Mouse (Mus musculus) small intestine, adult 2 months (tissue): ENCODE data around the gene Cmya5. TPM values are rescaled to one million over a fixed set of nuclear protein-coding genes. Genes with fewer than 3 reads are reported as not detected.

ENCODE experiments used
- H3K27ac ChIP-seq: fragments of 200-500 bp; 2 replicates; pipeline ENCODE4 v1.5.1; 2012; ENCODE audit warnings: low read depth, low read length, control low read depth, inconsistent platforms; ENCODE audit not compliant: insufficient read depth
- H3K27me3 ChIP-seq: fragments of 200-500 bp; 2 replicates; pipeline ENCODE4 v1.6.1; 2012; ENCODE audit warnings: mild to moderate bottlenecking, moderate library complexity, low read length, inconsistent platforms; ENCODE audit not compliant: control insufficient read depth, insufficient read depth
- H3K36me3 ChIP-seq: fragments of 200-500 bp; 2 replicates; pipeline ENCODE4 v1.6.1; 2012; ENCODE audit warnings: mild to moderate bottlenecking, low read length, control low read depth, inconsistent platforms; ENCODE audit not compliant: control insufficient read depth, insufficient read depth
- H3K4me1 ChIP-seq: fragments of 200-500 bp; 2 replicates; pipeline ENCODE4 v1.6.1; 2012; ENCODE audit warnings: low read length, inconsistent platforms, mixed read lengths; ENCODE audit not compliant: control insufficient read depth, insufficient read depth, insufficient read length
- H3K4me3 ChIP-seq: fragments of 200-500 bp; 2 replicates; pipeline ENCODE4 v1.5.1; 2012; ENCODE audit warnings: low read depth, mild to moderate bottlenecking, control low read depth, inconsistent platforms, low read length, moderate library complexity
- CTCF ChIP-seq: fragments of 200-500 bp; IDR thresholded peaks from 2 replicates; pipeline ENCODE4 v1.5.1; 2012; ENCODE audit warnings: low read depth, mild to moderate bottlenecking, control low read depth, inconsistent platforms, low read length, moderate library complexity, mixed read lengths; ENCODE audit not compliant: insufficient replicate concordance, insufficient read length; ENCODE audit errors: extremely low read depth
- POLR2A ChIP-seq: fragments of 200-500 bp; IDR thresholded peaks from 2 replicates; pipeline ENCODE4 v1.6.1; 2012; ENCODE audit warnings: low read depth, mild to moderate bottlenecking, control low read depth, inconsistent platforms, low read length, moderate library complexity
- WGBS: fragments of 180-500 bp; shearing (Covaris S2); methylation state at CpG from one replicate; pipeline ENCODE4 v1.1.7; 2018; 5-methylcytosine and 5-hydroxymethylcytosine counted together
- polyA plus RNA-seq: library from polyadenylated mRNA; depleted of rRNA; stranded (reverse); fragments of >200 nt; gene quantifications from 2 replicates; pipeline ENCODE4 v1.2.3, GENCODE M21; 2012

The Cmya5 gene
- polyA plus RNA-seq, 1 experiment, result 0.04 TPM

GRCm38 (mm10) chr13:93141184-93141583 is 3.3 kb downstream of the Cmya5 start:
- Histone ChIP-seq H3K27ac (no peak overlapping the region), H3K4me1 (peaks cover 3% of the 10 kb centered on the region; the same call in 1 of the 2 replicates), H3K36me3 (peaks cover 3% of the 10 kb centered on the region), H3K27me3 (no peaks in the 10 kb centered on the region), H3K4me3 (no peak overlapping the region)
- TF ChIP-seq CTCF, result no peak
- no peak for TF ChIP-seq POLR2A
- WGBS, result 91% methylated on average over 6 of the region's 6 CpGs

GRCm38 (mm10) chr13:93138059-93138458 is 6.5 kb downstream of the Cmya5 start:
- TF ChIP-seq POLR2A, result no peak
- no peak for TF ChIP-seq CTCF
- no peaks in the 10 kb centered on the region for H3K36me3 ChIP-seq
- 53% methylated on average over 1 of the region's 1 CpGs for WGBS
- H3K27ac ChIP-seq, result no peak overlapping the region
- no peaks in the 10 kb centered on the region for H3K4me1 ChIP-seq
- no peak overlapping the region for H3K4me3 ChIP-seq
- no peaks in the 10 kb centered on the region for H3K27me3 ChIP-seq

GRCm38 (mm10) chr13:93137098-93137497 is 7.4 kb downstream of the Cmya5 start:
- H3K27ac ChIP-seq, result no peak overlapping the region
- TF ChIP-seq POLR2A (no peak), CTCF (no peak)
- no peak overlapping the region for H3K4me3 ChIP-seq

GRCm38 (mm10) chr13:93136251-93136650 is 8.3 kb downstream of the Cmya5 start:
- Histone ChIP-seq H3K27ac (no peak overlapping the region), H3K4me1 (no peaks in the 10 kb centered on the region), H3K27me3 (no peaks in the 10 kb centered on the region), H3K4me3 (no peak overlapping the region), H3K36me3 (no peaks in the 10 kb centered on the region)
- TF ChIP-seq CTCF (no peak), POLR2A (no peak)
- WGBS, result 90% methylated on average over 1 of the region's 1 CpGs

More at GRCm38 (mm10) chr13:93137098-93137497, 7.4 kb downstream of the Cmya5 start:
- 86% methylated on average over 7 of the region's 7 CpGs for WGBS
- Histone ChIP-seq H3K36me3 (no peaks in the 10 kb centered on the region), H3K27me3 (no peaks in the 10 kb centered on the region), H3K4me1 (no peaks in the 10 kb centered on the region)

- H3K36me3 ChIP-seq, result no peaks in the 10 kb centered on the region
- H3K4me1 ChIP-seq, result no peaks in the 10 kb centered on the region
- no peak for TF ChIP-seq CTCF
- TF ChIP-seq POLR2A, result no peak
- no peak overlapping the region for H3K27ac ChIP-seq
- WGBS, result 83% methylated on average over 2 of the region's 2 CpGs
- no peaks in the 10 kb centered on the region for H3K27me3 ChIP-seq
- no peak overlapping the region for H3K4me3 ChIP-seq
Observed at GRCm38 (mm10) chr13:93135501-93135900, 9.0 kb downstream of the Cmya5 start.

- 80% methylated on average over 3 of the region's 3 CpGs for WGBS
- Histone ChIP-seq H3K36me3 (no peaks in the 10 kb centered on the region), H3K27me3 (no peaks in the 10 kb centered on the region), H3K4me1 (no peaks in the 10 kb centered on the region), H3K4me3 (no peak overlapping the region), H3K27ac (no peak overlapping the region)
- TF ChIP-seq POLR2A (no peak), CTCF (no peak)
Observed at GRCm38 (mm10) chr13:93130674-93131073, 13.8 kb downstream of the Cmya5 start.

- Histone ChIP-seq H3K27me3 (no peaks in the 10 kb centered on the region), H3K36me3 (no peaks in the 10 kb centered on the region), H3K4me1 (no peaks in the 10 kb centered on the region), H3K4me3 (no peak overlapping the region), H3K27ac (no peak overlapping the region)
- TF ChIP-seq POLR2A (no peak), CTCF (no peak)
- WGBS, result 88% methylated on average over 5 of the region's 5 CpGs
Observed at GRCm38 (mm10) chr13:93128961-93129360, 15.6 kb downstream of the Cmya5 start.
